Mouse (Mus musculus): ENCODE measurements around the gene Anapc15.
A peak's percentile ranks its signal among the peaks of the same experiment; 100 is the strongest.

Gene Anapc15

DNA sequence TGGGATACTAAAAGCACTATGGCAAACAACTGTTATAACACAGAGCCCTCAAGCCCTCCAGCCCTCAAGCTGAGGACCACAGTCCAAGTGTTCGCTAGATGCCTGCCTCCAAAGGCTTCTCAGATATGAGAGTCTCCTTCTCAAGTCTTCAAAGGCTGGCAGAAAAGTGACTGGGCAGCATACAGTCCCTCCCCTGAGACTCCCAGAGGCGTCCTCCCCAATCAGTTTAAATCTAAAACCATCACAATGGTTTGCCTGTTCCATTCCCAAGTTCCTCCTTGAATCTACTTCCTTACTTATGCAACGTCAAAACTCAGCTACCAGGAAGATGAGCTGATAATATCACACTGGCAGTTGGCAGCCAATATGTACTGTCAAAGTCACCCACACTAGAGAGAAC lies at the start of gene Anapc15:
Gene Anapc15, plus strand, starts transcription at position 301 of the 400 bp plus-strand sequence.
- DNase-seq (ENCODE audit: low spot score): no peak

- DNase-seq (ENCODE audit: low spot score): no peak
These were observed 45.6 kb upstream of the Anapc15 start, which contains the start of gene Phox2a for GRCm38 (mm10) chr7:101817861-101818401. Gene Phox2a, plus strand, starts transcription at chr7:101818313.

- no peak for DNase-seq (ENCODE audit: low spot score)
These were observed 43.1 kb upstream of the Anapc15 start for GRCm38 (mm10) chr7:101820295-101821030.

DNA sequence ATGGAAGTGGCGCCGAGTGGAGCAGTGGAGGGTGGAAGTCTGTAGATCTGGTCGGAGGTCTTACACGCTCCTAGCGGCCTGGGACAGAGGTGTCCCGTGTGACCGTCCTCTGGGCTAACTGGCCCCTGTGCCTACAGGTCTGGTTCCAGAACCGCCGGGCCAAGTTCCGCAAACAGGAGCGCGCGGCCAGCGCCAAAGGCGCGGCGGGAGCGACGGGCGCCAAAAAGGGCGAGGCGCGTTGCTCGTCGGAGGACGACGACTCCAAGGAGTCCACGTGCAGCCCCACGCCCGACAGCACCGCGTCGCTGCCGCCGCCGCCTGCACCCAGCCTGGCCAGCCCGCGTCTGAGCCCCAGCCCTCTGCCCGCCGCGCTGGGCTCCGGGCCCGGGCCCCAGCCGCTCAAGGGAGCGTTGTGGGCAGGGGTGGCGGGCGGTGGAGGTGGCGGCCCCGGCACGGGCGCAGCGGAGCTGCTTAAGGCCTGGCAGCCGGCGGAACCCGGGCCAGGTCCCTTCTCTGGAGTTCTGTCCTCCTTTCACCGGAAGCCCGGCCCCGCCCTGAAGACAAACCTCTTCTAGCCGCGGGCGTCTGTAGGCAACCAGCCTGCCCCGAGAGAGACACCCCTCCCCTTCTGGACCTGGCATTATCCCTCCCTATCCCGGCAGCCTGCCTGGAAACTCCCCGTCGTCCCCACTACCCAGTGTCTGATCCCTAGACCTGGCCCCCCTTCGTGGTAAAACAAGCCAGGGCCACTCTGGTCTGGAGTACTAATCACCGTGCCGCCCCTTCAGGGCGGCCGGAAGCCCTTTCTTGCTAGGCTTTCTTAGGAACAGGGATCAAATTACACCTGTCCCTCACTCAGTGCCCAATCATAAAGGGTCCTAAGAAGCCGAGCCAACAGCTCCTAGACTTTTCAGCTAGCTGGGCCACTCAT lies 41.7 kb upstream of the Anapc15 start:
- DNase-seq (ENCODE audit: low spot score): peak; percentile 32

GRCm38 (mm10) chr7:101822836-101823757 lies 40.4 kb upstream of the Anapc15 start:
- DNase-seq (ENCODE audit: low spot score): peak; percentile 42

DNA sequence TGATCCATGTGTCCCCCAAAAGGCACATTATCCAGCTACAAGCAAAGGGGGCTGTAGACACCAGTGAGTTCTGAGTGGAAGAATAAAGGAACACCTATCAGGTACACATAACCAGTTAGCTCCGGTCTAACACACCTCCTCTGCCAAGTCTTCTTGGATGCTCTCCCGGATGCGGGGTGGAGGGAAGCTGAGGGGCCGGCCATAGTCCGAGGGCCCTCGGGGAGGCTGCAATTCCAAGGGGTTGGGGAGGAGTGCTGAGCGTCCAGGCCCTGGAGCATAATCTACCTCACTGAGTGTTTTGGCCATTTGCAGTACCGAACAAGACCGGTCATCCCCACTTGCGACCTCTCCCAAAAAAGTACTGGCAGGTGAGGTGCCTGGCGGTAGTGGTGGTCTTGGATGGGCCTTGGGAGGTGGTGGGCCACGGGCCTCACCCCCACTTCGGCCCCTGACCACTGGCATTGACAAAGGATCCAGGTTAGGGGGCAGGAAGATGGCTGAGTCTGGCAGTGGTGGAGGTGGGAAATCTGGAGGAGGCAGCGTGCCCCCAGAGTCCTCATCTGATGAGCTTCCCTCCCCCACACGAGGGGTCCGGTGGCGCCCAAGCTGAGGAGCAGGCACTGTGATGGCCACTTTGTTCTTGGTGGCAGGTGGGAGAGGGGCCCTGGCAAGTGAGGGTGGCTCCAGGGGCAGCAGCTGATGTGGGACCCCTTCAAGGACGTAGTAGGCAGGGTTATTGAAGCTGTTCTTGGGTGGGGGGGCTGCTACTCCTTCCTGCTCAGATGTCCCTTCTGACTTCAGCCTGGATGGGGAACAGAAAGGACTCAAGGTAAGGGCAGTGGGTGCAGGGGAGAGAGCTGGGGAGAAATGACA lies 39.5 kb upstream of the Anapc15 start:
- DNase-seq (ENCODE audit: low spot score): no peak

DNA sequence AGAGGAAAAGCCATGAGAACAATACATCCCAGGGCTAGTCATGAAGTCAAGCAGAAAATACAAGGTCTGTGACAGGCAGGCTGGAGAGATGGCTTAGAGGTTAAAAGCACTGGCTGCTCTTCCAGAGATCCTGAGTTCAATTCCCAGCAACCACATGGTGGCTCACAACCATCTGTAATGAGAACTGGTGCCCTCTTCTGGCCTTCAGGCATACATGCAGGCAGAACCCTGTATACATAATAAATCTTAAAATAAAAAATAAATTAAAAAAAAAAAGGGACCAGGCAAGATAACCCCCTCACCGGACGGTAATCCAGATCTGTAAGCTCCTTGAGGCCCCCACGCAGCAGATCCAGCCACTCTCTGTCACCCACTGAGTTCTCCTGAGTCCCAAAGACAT lies 33.1 kb upstream of the Anapc15 start:
- no peak for DNase-seq (ENCODE audit: low spot score)

GRCm38 (mm10) chr7:101831437-101831836 lies 32.1 kb upstream of the Anapc15 start:
- DNase-seq (ENCODE audit: low spot score): no peak

DNA sequence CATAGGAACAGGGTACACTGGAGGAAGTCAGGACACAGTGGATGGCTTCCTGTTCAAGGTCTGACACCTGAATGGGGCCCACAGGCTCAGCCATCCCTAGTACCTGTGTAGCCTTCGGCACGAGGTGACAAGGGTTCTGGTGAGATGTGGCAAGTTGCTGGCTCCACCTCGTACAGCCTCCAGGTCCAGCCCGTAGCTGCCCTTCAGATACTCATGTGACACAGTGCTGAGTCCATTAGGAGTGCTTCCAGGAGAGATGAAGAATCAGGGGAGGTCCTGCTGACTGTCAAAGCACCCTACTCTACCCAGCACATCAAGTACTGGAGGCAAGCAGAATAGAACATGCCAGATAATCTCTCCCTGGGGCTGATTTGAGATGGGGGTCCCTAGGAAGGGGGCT lies 31.1 kb upstream of the Anapc15 start:
- no peak for DNase-seq (ENCODE audit: low spot score)

- no peak for DNase-seq (ENCODE audit: low spot score)
These were observed 30.2 kb upstream of the Anapc15 start for GRCm38 (mm10) chr7:101833352-101833751.

DNA sequence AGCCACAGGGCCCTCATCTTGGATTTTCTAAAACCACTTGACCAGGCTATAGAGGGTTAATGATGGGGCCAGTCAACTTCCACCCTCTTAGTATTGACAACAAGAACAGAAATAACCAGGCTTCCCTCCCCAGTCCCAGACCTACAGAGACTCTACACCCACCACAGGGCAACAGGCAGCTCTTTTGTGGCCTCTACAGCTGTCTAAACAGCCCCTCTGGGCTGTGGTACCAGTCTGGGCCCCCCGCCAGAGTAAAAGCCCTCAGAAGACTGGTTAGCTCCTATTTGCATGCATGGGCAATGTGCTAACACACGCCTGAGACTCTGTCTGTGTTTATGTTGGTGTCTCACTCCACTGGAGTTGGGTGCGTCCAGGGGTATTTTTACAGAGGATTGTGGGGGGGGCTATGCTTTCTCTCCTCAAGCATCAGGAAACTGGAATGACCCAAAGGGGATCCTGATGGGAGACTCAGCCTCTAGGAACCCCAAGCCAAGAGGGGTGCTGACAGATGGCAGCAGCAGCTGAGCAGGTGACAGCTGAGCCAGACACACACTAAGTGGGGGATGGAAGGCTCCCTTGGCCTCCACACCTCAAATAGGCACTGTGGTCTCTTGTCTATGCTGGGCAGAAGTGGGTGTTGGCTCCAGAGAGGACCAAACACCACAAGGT lies 29.5 kb upstream of the Anapc15 start:
- DNase-seq (ENCODE audit: low spot score): no peak

DNA sequence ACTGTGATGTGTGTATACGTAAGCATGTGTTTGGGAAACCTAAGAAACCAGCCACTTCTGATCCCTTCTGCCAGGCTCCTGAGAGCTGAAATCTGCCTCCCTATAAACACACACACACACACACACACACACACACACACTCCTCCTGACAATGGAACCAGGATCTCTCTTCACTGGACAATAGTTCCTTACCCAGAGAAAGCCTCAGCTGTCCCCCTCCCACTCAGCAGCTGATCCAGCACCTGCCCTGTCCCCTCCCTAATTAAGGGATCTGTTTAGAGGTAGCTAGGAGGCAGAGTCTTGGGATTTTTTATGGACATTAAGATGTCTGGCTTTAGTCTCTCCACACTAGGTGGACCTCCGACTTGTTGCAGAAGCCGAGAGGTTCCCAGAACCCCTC lies 28.6 kb upstream of the Anapc15 start:
- no peak for DNase-seq (ENCODE audit: low spot score)

GRCm38 (mm10) chr7:101835457-101836109 lies 27.9 kb upstream of the Anapc15 start:
- peak; percentile 7 for DNase-seq (ENCODE audit: low spot score)

- peak; percentile 42 for DNase-seq (ENCODE audit: low spot score)
These were observed 27.0 kb upstream of the Anapc15 start for GRCm38 (mm10) chr7:101836271-101837153.

GRCm38 (mm10) chr7:101837154-101837605 lies 26.3 kb upstream of the Anapc15 start:
- DNase-seq (ENCODE audit: low spot score): no peak

GRCm38 (mm10) chr7:101837606-101838471 lies 25.7 kb upstream of the Anapc15 start, which contains the start of gene Inppl1:
Gene Inppl1, minus strand, starts transcription at chr7:101838229.
- DNase-seq (ENCODE audit: low spot score): peak; percentile 93

- no peak for DNase-seq (ENCODE audit: low spot score)
These were observed 19.3 kb upstream of the Anapc15 start for GRCm38 (mm10) chr7:101844186-101844585.

All from lung, postnatal 25 days (tissue).